Mouse (Mus musculus) kidney, embryonic 15.5 days (tissue): ENCODE results near the gene Slitrk3. TPM values are rescaled to one million over a fixed set of nuclear protein-coding genes. Genes with fewer than 3 reads are reported as not detected.

Experiments
- ATAC-seq: fragments of 200-750 bp; cut with Nextera tagmentation; replicated peaks from 2 replicates; pipeline ENCODE4 v1.8.0; 2017; ENCODE audit warnings: moderate TSS enrichment; ENCODE audit not compliant: low FRiP score
- H3K27ac ChIP-seq: fragments of 300-500 bp; sonication (generic); 2 replicates; pipeline ENCODE4 v1.5.1; 2015; ENCODE audit warnings: mild to moderate bottlenecking, inconsistent platforms
- H3K27me3 ChIP-seq: fragments of 300-500 bp; sonication (generic); 2 replicates; pipeline ENCODE4 v1.6.1; 2015; ENCODE audit warnings: inconsistent platforms
- H3K36me3 ChIP-seq: fragments of 300-500 bp; sonication (generic); 2 replicates; pipeline ENCODE4 v1.6.1; 2015; ENCODE audit warnings: inconsistent platforms
- H3K4me1 ChIP-seq: fragments of 300-500 bp; sonication (generic); 2 replicates; pipeline ENCODE4 v1.6.1; 2015; ENCODE audit warnings: inconsistent platforms
- H3K4me2 ChIP-seq: fragments of 300-500 bp; sonication (generic); 2 replicates; pipeline ENCODE4 v1.6.1; 2015; ENCODE audit warnings: moderate library complexity, mild to moderate bottlenecking, inconsistent platforms
- H3K4me3 ChIP-seq: fragments of 300-500 bp; sonication (generic); replicated peaks from 2 replicates; pipeline ENCODE4 v1.5.1; 2015; ENCODE audit warnings: mild to moderate bottlenecking, inconsistent platforms
- H3K9ac ChIP-seq: fragments of 300-500 bp; sonication (generic); 2 replicates; pipeline ENCODE4 v1.6.1; 2015; ENCODE audit warnings: mild to moderate bottlenecking, inconsistent platforms
- H3K9me3 ChIP-seq: fragments of 300-500 bp; sonication (generic); replicated peaks from 2 replicates; pipeline ENCODE4 v1.6.1; 2016; ENCODE audit warnings: inconsistent platforms
- WGBS: fragments of 180-500 bp; shearing (Covaris S2); methylation state at CpG from one replicate; pipeline ENCODE4 v1.1.7; 2015; ENCODE audit warnings: mixed read lengths; 5-methylcytosine and 5-hydroxymethylcytosine counted together
- polyA plus RNA-seq: library from polyadenylated mRNA; unstranded; fragments of >200 nt; fragmentation: Nextera tagmentation; extraction: Ambion mirVana; gene quantifications from 2 replicates; pipeline ENCODE4 v1.2.1, GENCODE M21; 2015

The Slitrk3 gene
- polyA plus RNA-seq, 1 experiment from 2014 or later = 0.38 TPM

DNA sequence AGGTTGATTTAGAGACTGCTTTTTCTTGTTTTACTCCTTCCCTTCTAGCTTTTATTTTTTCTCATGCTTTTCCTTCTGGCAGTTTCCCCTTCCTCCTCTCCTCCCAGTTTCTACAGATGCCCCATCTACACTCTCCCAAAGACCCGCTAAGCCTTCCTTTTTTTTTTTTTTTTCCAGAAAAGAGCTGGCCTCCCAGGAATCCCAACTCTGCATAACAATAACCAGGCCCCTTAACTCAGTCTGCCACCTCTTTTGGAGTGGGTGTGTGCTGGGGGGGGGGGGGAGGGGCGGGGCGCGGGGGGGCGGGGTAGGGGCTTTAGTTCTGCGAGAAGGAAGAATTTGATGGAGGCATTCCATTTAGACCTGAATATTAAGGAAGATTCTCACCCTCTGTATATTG lies 51.6 kb downstream of the Slitrk3 start:
- no peak for ATAC-seq
- H3K27me3 ChIP-seq = no peaks in the 10 kb centered on the region
- H3K4me2 ChIP-seq = no peak overlapping the region
- no peaks in the 10 kb centered on the region for H3K9me3 ChIP-seq
- no peak overlapping the region for H3K9ac ChIP-seq
- H3K36me3 ChIP-seq = no peaks in the 10 kb centered on the region
- H3K4me3 ChIP-seq = no peak overlapping the region
- H3K4me1 ChIP-seq = no peaks in the 10 kb centered on the region
- H3K27ac ChIP-seq = no peak overlapping the region
- 12% methylated on average over 6 of the region's 6 CpGs for WGBS

DNA sequence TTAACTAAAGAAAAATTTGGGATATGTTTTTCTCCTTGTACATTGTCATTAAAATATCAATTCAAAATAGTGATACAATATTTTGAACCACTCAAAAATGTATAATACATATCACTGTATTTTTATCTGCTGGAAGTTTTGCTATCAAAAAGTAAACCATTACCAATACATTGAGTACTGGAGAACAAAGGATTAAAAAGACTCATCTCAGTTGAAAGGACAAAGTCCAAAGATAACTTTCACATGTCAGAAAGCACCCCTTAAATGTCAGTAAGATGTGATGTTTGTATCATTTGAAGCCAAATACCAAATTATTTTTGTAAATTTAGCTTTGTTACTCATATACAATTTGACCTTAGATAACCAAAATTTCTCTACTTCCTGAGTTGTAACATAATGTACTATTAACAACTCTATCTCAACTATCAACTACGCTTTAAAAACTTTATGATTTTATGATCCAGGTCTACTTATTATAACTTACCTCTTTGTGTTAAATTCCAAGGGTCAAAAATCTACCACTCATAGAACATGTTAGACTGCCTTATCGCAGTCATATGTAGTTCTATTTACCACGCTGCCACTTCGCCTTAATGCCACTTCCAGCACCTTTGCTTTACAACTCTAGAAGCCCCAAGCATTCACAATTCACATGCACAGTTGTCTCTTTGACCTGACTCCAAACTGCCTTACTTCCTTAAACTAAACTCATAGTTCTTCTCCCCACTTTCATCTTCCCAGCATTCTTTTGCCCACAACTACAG lies 54.5 kb downstream of the Slitrk3 start:
- Histone ChIP-seq H3K36me3 (no peaks in the 10 kb centered on the region), H3K27ac (no peak overlapping the region), H3K9ac (no peak overlapping the region), H3K27me3 (no peaks in the 10 kb centered on the region), H3K4me3 (no peak overlapping the region), H3K4me2 (no peak overlapping the region), H3K4me1 (no peaks in the 10 kb centered on the region), H3K9me3 (no peaks in the 10 kb centered on the region)
- 94% methylated on average over 4 of the region's 4 CpGs for WGBS
- ATAC-seq = no peak

DNA sequence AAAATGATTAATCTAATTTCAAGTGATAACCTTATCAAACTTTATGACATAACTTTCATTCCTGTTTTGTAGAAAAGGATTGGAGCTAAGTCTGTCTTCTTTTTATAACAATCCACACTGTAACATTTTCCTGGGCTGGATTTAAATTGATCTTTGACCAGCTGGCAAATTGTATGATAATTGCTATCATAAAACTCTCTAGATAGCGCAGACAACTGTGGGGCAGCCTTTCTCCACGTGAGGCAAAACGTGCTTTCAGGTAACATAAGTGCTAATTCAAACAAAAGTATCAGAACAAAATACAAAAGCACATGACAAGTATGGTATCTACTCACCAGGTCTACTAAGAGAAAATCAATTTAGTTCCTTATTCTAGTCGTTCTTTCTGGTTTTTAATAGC lies 60.1 kb downstream of the Slitrk3 start:
- Histone ChIP-seq H3K4me2 (no peak overlapping the region), H3K9me3 (no peaks in the 10 kb centered on the region), H3K27me3 (no peaks in the 10 kb centered on the region), H3K4me3 (no peak overlapping the region), H3K9ac (no peak overlapping the region), H3K36me3 (no peaks in the 10 kb centered on the region), H3K27ac (no peak overlapping the region), H3K4me1 (no peaks in the 10 kb centered on the region)
- 51% methylated on average over 4 of the region's 4 CpGs for WGBS
- no peak for ATAC-seq

Other genes starting within 250 kb of the Slitrk3 start
- not detected in 2 replicates for gene Sis, start 89.9 kb downstream of the Slitrk3 start, polyA plus RNA-seq